Mouse (Mus musculus) thymus, adult 2 months (tissue): ENCODE data around the gene Ndel1.

Experiments used
- CTCF ChIP-seq: fragments of 200-500 bp; IDR thresholded peaks from 2 replicates; pipeline ENCODE4 v1.5.1; 2012; ENCODE audit warnings: mild to moderate bottlenecking, control low read depth, low read length, moderate library complexity, borderline replicate concordance; ENCODE audit not compliant: control insufficient read depth, poor library complexity, insufficient read depth; ENCODE audit errors: extremely low read depth
- POLR2A ChIP-seq: fragments of 200-500 bp; IDR thresholded peaks from 2 replicates; pipeline ENCODE4 v1.6.1; 2012; ENCODE audit warnings: mild to moderate bottlenecking, low read length, control low read depth, moderate library complexity; ENCODE audit not compliant: control insufficient read depth, poor library complexity, insufficient read depth; ENCODE audit errors: extremely low read depth

- TF ChIP-seq POLR2A = no peak
- TF ChIP-seq CTCF = no peak
Measured at GRCm38 (mm10) chr11:68914566-68914965, 42.9 kb upstream of the Ndel1 start.
